Mouse (Mus musculus) ES-Bruce4 (cell line): ENCODE measurements around the gene Dpy19l1. TPM values are rescaled to one million over a fixed set of nuclear protein-coding genes. Genes with fewer than 3 reads are reported as not detected.

Source experiments
- H3K27ac ChIP-seq: 2 replicates; pipeline ENCODE4 v1.5.1; 2012; ENCODE audit warnings: low read length, inconsistent platforms; ENCODE audit not compliant: insufficient read depth
- H3K27me3 ChIP-seq: 2 replicates; pipeline ENCODE4 v1.6.1; 2012; ENCODE audit warnings: mild to moderate bottlenecking, low read length, inconsistent platforms; ENCODE audit not compliant: control insufficient read depth, poor library complexity, insufficient read depth, severe bottlenecking
- H3K36me3 ChIP-seq: 2 replicates; pipeline ENCODE4 v1.6.1; 2012; ENCODE audit warnings: inconsistent platforms, mild to moderate bottlenecking, low read length, moderate library complexity; ENCODE audit not compliant: control insufficient read depth, poor library complexity, insufficient read depth, severe bottlenecking
- H3K4me1 ChIP-seq: one replicate; pipeline ENCODE4 v1.8.1; 2011; ENCODE audit warnings: low read length; ENCODE audit not compliant: control insufficient read depth, insufficient read depth
- H3K4me3 ChIP-seq: 2 replicates; pipeline ENCODE4 v1.5.1; 2011; ENCODE audit warnings: low read depth, mild to moderate bottlenecking, low read length
- H3K9ac ChIP-seq: 2 replicates; pipeline ENCODE4 v1.6.1; 2012; ENCODE audit warnings: low read depth, mild to moderate bottlenecking, inconsistent platforms; ENCODE audit not compliant: poor library complexity, severe bottlenecking
- H3K9me3 ChIP-seq: replicated peaks from 2 replicates; pipeline ENCODE4 v1.6.1; 2012; ENCODE audit warnings: mild to moderate bottlenecking, low read length, inconsistent platforms; ENCODE audit not compliant: control insufficient read depth, poor library complexity, insufficient read depth, severe bottlenecking
- CTCF ChIP-seq: IDR thresholded peaks from one replicate; pipeline ENCODE4 v1.8.1; 2011; ENCODE audit warnings: low read depth, low read length
- EP300 ChIP-seq: IDR thresholded peaks from 2 replicates; pipeline ENCODE4 v1.6.1; 2011; ENCODE audit warnings: low read depth, low read length; ENCODE audit not compliant: insufficient read depth
- POLR2A ChIP-seq: IDR thresholded peaks from one replicate; pipeline ENCODE4 v1.8.1; 2011; ENCODE audit warnings: low read length; ENCODE audit not compliant: insufficient read depth
- polyA plus RNA-seq: library from polyadenylated mRNA; stranded (reverse); fragments of >200 nt; gene quantifications from 2 replicates; pipeline ENCODE4 v1.2.4, GENCODE M21; 2011; ENCODE audit warnings: low read depth; ENCODE audit not compliant: missing spikeins, insufficient read depth, insufficient read length

Dpy19l1 gene
- polyA plus RNA-seq, result 35.5 and 39.7 TPM in 2 replicates

- peak within 1 kb of the TSS; percentile 37; the same call in 1 of the 2 replicates for H3K27ac ChIP-seq
- no peaks in the 10 kb centered on the region for H3K27me3 ChIP-seq
- H3K36me3 ChIP-seq, result no peaks in the 10 kb centered on the region
- peak within 1 kb of the TSS; percentile 80 for H3K4me3 ChIP-seq
- peak within 1 kb of the TSS; percentile 94 for H3K9ac ChIP-seq
- H3K9me3 ChIP-seq, result no peaks in the 10 kb centered on the region
- no peaks in the 10 kb centered on the region for H3K4me1 ChIP-seq
- no peak for TF ChIP-seq EP300
- TF ChIP-seq POLR2A, result peak; percentile 15
These were observed at the start of gene Dpy19l1 for GRCm38 (mm10) chr9:24503067-24503857. Dpy19l1 (minus strand) TSS chr9:24503140.

- Histone ChIP-seq H3K27ac (no peak overlapping the region), H3K4me3 (no peak overlapping the region), H3K27me3 (no peaks in the 10 kb centered on the region), H3K4me1 (no peaks in the 10 kb centered on the region), H3K9ac (no peak overlapping the region), H3K9me3 (no peaks in the 10 kb centered on the region), H3K36me3 (no peaks in the 10 kb centered on the region)
- TF ChIP-seq POLR2A (no peak), CTCF (no peak), EP300 (no peak)
These were observed 35.2 kb upstream of the Dpy19l1 start for GRCm38 (mm10) chr9:24538159-24538558.

- H3K9ac ChIP-seq, result no peak overlapping the region
- H3K36me3 ChIP-seq, result no peaks in the 10 kb centered on the region
- no peaks in the 10 kb centered on the region for H3K4me1 ChIP-seq
- H3K9me3 ChIP-seq, result no peaks in the 10 kb centered on the region
- H3K4me3 ChIP-seq, result no peak overlapping the region
- no peak overlapping the region for H3K27ac ChIP-seq
- no peaks in the 10 kb centered on the region for H3K27me3 ChIP-seq
- peak; percentile 72 for TF ChIP-seq CTCF
- no peak for TF ChIP-seq EP300
These were observed 13.7 kb upstream of the Dpy19l1 start for GRCm38 (mm10) chr9:24516575-24517139.

- Histone ChIP-seq H3K9ac (no peak overlapping the region), H3K27me3 (no peaks in the 10 kb centered on the region), H3K9me3 (no peaks in the 10 kb centered on the region), H3K4me3 (no peak overlapping the region), H3K27ac (no peak overlapping the region), H3K36me3 (no peaks in the 10 kb centered on the region), H3K4me1 (no peaks in the 10 kb centered on the region)
- TF ChIP-seq CTCF (no peak), POLR2A (no peak), EP300 (no peak)
These were observed 11.1 kb upstream of the Dpy19l1 start for GRCm38 (mm10) chr9:24514078-24514469.

GRCm38 (mm10) chr9:24513290-24514077 lies 10.5 kb upstream of the Dpy19l1 start:
- H3K9ac ChIP-seq, result no peak overlapping the region
- H3K4me1 ChIP-seq, result no peaks in the 10 kb centered on the region
- H3K27me3 ChIP-seq, result no peaks in the 10 kb centered on the region
- TF ChIP-seq CTCF (no peak), EP300 (no peak), POLR2A (no peak)
- no peak overlapping the region for H3K4me3 ChIP-seq
- H3K36me3 ChIP-seq, result no peaks in the 10 kb centered on the region
- H3K27ac ChIP-seq, result no peak overlapping the region
- no peaks in the 10 kb centered on the region for H3K9me3 ChIP-seq
